Mouse (Mus musculus) MEL (cell line): ENCODE data around the gene Snx29. TPM values are rescaled to one million over a fixed set of nuclear protein-coding genes. Genes with fewer than 3 reads are reported as not detected.

Experiments
- DNase-seq: peaks from one replicate; pipeline ENCODE4 v3.0.0; 2011; ENCODE audit warnings: low read depth, low spot score
- H3K27ac ChIP-seq: 2 replicates; pipeline ENCODE4 v1.5.1; 2012; ENCODE audit warnings: low read depth, mild to moderate bottlenecking, control low read depth, low read length, moderate library complexity; ENCODE audit not compliant: control insufficient read depth
- H3K27me3 ChIP-seq, 2 experiments: fragments of 150-350 bp in 1 of 2; sonication (generic) in 1 of 2; 2 replicates each; pipeline ENCODE4 v1.6.1; 2012; ENCODE audit warnings: low read length in 2 of 2, mild to moderate bottlenecking in 2 of 2, improper control_type of control experiment in 1 of 2, moderate library complexity in 1 of 2; ENCODE audit not compliant: insufficient read depth in 2 of 2, control insufficient read depth in 1 of 2
- H3K36me3 ChIP-seq, 2 experiments: 2 replicates each; pipeline ENCODE4 v1.6.1; 2012 to 2014; ENCODE audit warnings: low read length in 2 of 2, improper control_type of control experiment in 1 of 2, inconsistent platforms in 1 of 2, mild to moderate bottlenecking in 1 of 2; ENCODE audit not compliant: insufficient read depth in 2 of 2, control insufficient read depth in 1 of 2
- H3K4me1 ChIP-seq, 2 experiments: fragments of 150-350 bp in 1 of 2; sonication (generic) in 1 of 2; 2 replicates each; pipeline ENCODE4 v1.6.1; 2012; ENCODE audit warnings: low read length in 2 of 2, improper control_type of control experiment in 1 of 2, mild to moderate bottlenecking in 1 of 2; ENCODE audit not compliant: insufficient read depth in 2 of 2, control insufficient read depth in 1 of 2
- H3K4me3 ChIP-seq, 2 experiments: fragments of 150-350 bp in 1 of 2; sonication (generic) in 1 of 2; 2 replicates each; pipeline ENCODE4 v1.5.1; 2012; ENCODE audit warnings: low read depth in 2 of 2, low read length in 2 of 2, mild to moderate bottlenecking in 2 of 2, moderate library complexity in 2 of 2, control low read depth in 1 of 2, improper control_type of control experiment in 1 of 2; ENCODE audit not compliant: control insufficient read depth in 1 of 2, insufficient read depth in 1 of 2
- H3K79me2 ChIP-seq: 2 replicates; pipeline ENCODE4 v1.6.1; 2012; ENCODE audit warnings: mild to moderate bottlenecking, low read length, moderate library complexity; ENCODE audit not compliant: control insufficient read depth, poor library complexity, insufficient read depth
- H3K9ac ChIP-seq: 2 replicates; pipeline ENCODE4 v1.6.1; 2012; ENCODE audit warnings: low read depth, mild to moderate bottlenecking, control low read depth, low read length, moderate library complexity; ENCODE audit not compliant: control insufficient read depth, poor library complexity, severe bottlenecking
- H3K9me3 ChIP-seq: fragments of 150-350 bp; sonication (generic); replicated peaks from 2 replicates; pipeline ENCODE4 v1.6.1; 2012; ENCODE audit warnings: mild to moderate bottlenecking, low read length, improper control_type of control experiment, moderate library complexity; ENCODE audit not compliant: insufficient read depth
- BHLHE40 ChIP-seq: IDR thresholded peaks from 2 replicates; pipeline ENCODE4 v1.6.1; 2012; ENCODE audit warnings: low read depth, mild to moderate bottlenecking, inconsistent platforms, low read length, improper control_type of control experiment, borderline replicate concordance
- CHD2 ChIP-seq: IDR thresholded peaks from 2 replicates; pipeline ENCODE4 v1.6.1; 2011; ENCODE audit warnings: low read length, improper control_type of control experiment
- E2F4 ChIP-seq: IDR thresholded peaks from 2 replicates; pipeline ENCODE4 v1.6.1; 2011; ENCODE audit warnings: low read depth, low read length, improper control_type of control experiment, borderline replicate concordance
- ELF1 ChIP-seq: IDR thresholded peaks from 2 replicates; pipeline ENCODE4 v1.6.1; 2014; ENCODE audit warnings: low read depth, mild to moderate bottlenecking, inconsistent platforms, low read length, improper control_type of control experiment, moderate library complexity
- EP300 ChIP-seq, 2 experiments: IDR thresholded peaks; 2 replicates each; pipeline ENCODE4 v1.6.1; 2011; ENCODE audit warnings: improper control_type of control experiment in 2 of 2, low read length in 2 of 2, low read depth in 1 of 2, mild to moderate bottlenecking in 1 of 2
- ETS1 ChIP-seq: IDR thresholded peaks from 2 replicates; pipeline ENCODE4 v1.6.1; 2012; ENCODE audit warnings: low read depth, mild to moderate bottlenecking, inconsistent platforms, low read length, improper control_type of control experiment, moderate library complexity
- GATA1 ChIP-seq: IDR thresholded peaks from 2 replicates; pipeline ENCODE4 v1.6.1; 2011; ENCODE audit warnings: low read depth, low read length, improper control_type of control experiment
- HCFC1 ChIP-seq: IDR thresholded peaks from 2 replicates; pipeline ENCODE4 v1.6.1; 2012; ENCODE audit warnings: low read depth, mild to moderate bottlenecking, inconsistent platforms, low read length, improper control_type of control experiment, moderate library complexity
- KAT2A ChIP-seq: conservative IDR thresholded peaks from 2 replicates; pipeline ENCODE4 v1.6.1; 2012; ENCODE audit warnings: low read depth, low read length, improper control_type of control experiment, inconsistent platforms
- MAFK ChIP-seq: IDR thresholded peaks from 2 replicates; pipeline ENCODE4 v1.6.1; 2011; ENCODE audit warnings: low read depth, mild to moderate bottlenecking, low read length, improper control_type of control experiment, borderline replicate concordance
- MAX ChIP-seq: IDR thresholded peaks from 2 replicates; pipeline ENCODE4 v1.6.1; 2011; ENCODE audit warnings: low read length, improper control_type of control experiment
- MAZ ChIP-seq: IDR thresholded peaks from 2 replicates; pipeline ENCODE4 v1.6.1; 2012; ENCODE audit warnings: low read depth, mild to moderate bottlenecking, inconsistent platforms, low read length, improper control_type of control experiment
- MXI1 ChIP-seq: IDR thresholded peaks from 2 replicates; pipeline ENCODE4 v1.6.1; 2011; ENCODE audit warnings: mild to moderate bottlenecking, low read depth, low read length, improper control_type of control experiment
- MYC ChIP-seq: IDR thresholded peaks from 2 replicates; pipeline ENCODE4 v1.6.1; 2011; ENCODE audit warnings: low read depth, mild to moderate bottlenecking, low read length, improper control_type of control experiment, moderate library complexity
- RCOR1 ChIP-seq: IDR thresholded peaks from 2 replicates; pipeline ENCODE4 v1.6.1; 2012; ENCODE audit warnings: low read depth, mild to moderate bottlenecking, inconsistent platforms, low read length, improper control_type of control experiment
- TAL1 ChIP-seq: IDR thresholded peaks from 2 replicates; pipeline ENCODE4 v1.6.1; 2012; ENCODE audit warnings: mild to moderate bottlenecking, inconsistent platforms, low read length, moderate library complexity, mixed read lengths
- USF1 ChIP-seq: IDR thresholded peaks from 2 replicates; pipeline ENCODE4 v1.6.1; 2014; ENCODE audit warnings: low read depth, mild to moderate bottlenecking, inconsistent platforms, low read length, improper control_type of control experiment, moderate library complexity
- ZNF384 ChIP-seq: IDR thresholded peaks from 2 replicates; pipeline ENCODE4 v1.6.1; 2012; ENCODE audit warnings: low read depth, mild to moderate bottlenecking, inconsistent platforms, low read length, improper control_type of control experiment
- polyA plus RNA-seq, 2 experiments: library from polyadenylated mRNA; stranded (reverse) in 1 of 2; unstranded in 1 of 2; fragments of >175 nt in 1 of 2; fragments of >200 nt in 1 of 2; gene quantifications; 2 replicates each; pipeline versions ENCODE4 v1.2.1 to v1.2.4; 2012; ENCODE audit warnings: low replicate concordance in 2 of 2, low read depth in 1 of 2; ENCODE audit not compliant: insufficient read length in 2 of 2, insufficient read depth in 1 of 2, missing spikeins in 1 of 2
- total RNA-seq: library from RNA; depleted of rRNA; stranded (reverse); fragments of 300-350 nt; gene quantifications from 2 replicates; pipeline ENCODE4 v1.2.3, GENCODE M21; 2012

Snx29 gene
- total and polyA plus RNA-seq, 3 experiments = 0.72 to 0.73 TPM; not detected in 1

- Histone ChIP-seq H3K27ac (no peak overlapping the region), H3K36me3 (no peaks in the 10 kb centered on the region), H3K4me3 (no peak overlapping the region), H3K9ac (no peak overlapping the region), H3K27me3 (no peaks in the 10 kb centered on the region), H3K9me3 (no peaks in the 10 kb centered on the region), H3K79me2 (no peaks in the 10 kb centered on the region), H3K4me1 (no peaks in the 10 kb centered on the region)
- DNase-seq = no peak
- TF ChIP-seq MYC (no peak), ELF1 (no peak), GATA1 (no peak), MAX (no peak), USF1 (no peak)
These were observed 146.8 kb downstream of the Snx29 start for GRCm38 (mm10) chr16:11469491-11469890.

- H3K79me2 ChIP-seq = no peaks in the 10 kb centered on the region
- no peaks in the 10 kb centered on the region for H3K36me3 ChIP-seq
- no peak overlapping the region for H3K9ac ChIP-seq
- H3K4me1 ChIP-seq = no peaks in the 10 kb centered on the region
- DNase-seq = no peak
- no peak overlapping the region for H3K27ac ChIP-seq
- no peaks in the 10 kb centered on the region for H3K9me3 ChIP-seq
- TF ChIP-seq MAFK = no peak
- no peak overlapping the region for H3K4me3 ChIP-seq
- no peaks in the 10 kb centered on the region for H3K27me3 ChIP-seq
These were observed 148.5 kb downstream of the Snx29 start for GRCm38 (mm10) chr16:11471246-11471645.

GRCm38 (mm10) chr16:11472852-11473251, 150.1 kb downstream of the Snx29 start:
- DNase-seq = no peak
- H3K36me3 ChIP-seq = no peaks in the 10 kb centered on the region
- no peak for TF ChIP-seq ETS1
- TF ChIP-seq MAX = no peak
- TF ChIP-seq MXI1 = no peak
- TF ChIP-seq RCOR1 = no peak
- no peak for TF ChIP-seq BHLHE40
- TF ChIP-seq MYC = no peak
- no peak for TF ChIP-seq HCFC1
- TF ChIP-seq TAL1 = no peak
- TF ChIP-seq KAT2A = no peak
- no peak for TF ChIP-seq ZNF384
- TF ChIP-seq CHD2 = no peak
- TF ChIP-seq EP300 (IDR thresholded peaks at IDR 0.05; ENCODE audit: low read depth in 1 of 2, low read length in 2 of 2) = no peak
- no peak for TF ChIP-seq MAZ
- no peak for TF ChIP-seq E2F4
- H3K9ac ChIP-seq = no peak overlapping the region
- no peaks in the 10 kb centered on the region for H3K4me1 ChIP-seq
- H3K4me3 ChIP-seq = no peak overlapping the region
- H3K9me3 ChIP-seq = no peaks in the 10 kb centered on the region
- no peak overlapping the region for H3K27ac ChIP-seq
- no peaks in the 10 kb centered on the region for H3K79me2 ChIP-seq
- no peaks in the 10 kb centered on the region for H3K27me3 ChIP-seq
